8 mouse cellular contexts compared by ENCODE assay signal in genomic region chr16:23520235-23520871, GRCm38 (mm10). TPM values are rescaled to one million over a fixed set of nuclear protein-coding genes. Genes with fewer than 3 reads are reported as not detected.
DNase-seq lines count a peak whose midpoint lies in the region; ATAC-seq and TF ChIP-seq lines count a peak whose summit lies in the region.

Gene Rtp4, plus strand, starts transcription at chr16:23520291.
Gene Masp1, minus strand, starts transcription at chr16:23520815.

- H3K4me2 ChIP-seq in myocyte (ENCODE audit: low read depth): peak within 1 kb of the TSS; percentile 95

- H3K27me3 ChIP-seq in myocyte (ENCODE audit: control insufficient read depth, insufficient read depth, insufficient read length): no peaks in the 10 kb centered on the region

- H3ac ChIP-seq in myocyte (ENCODE audit: control insufficient read depth, insufficient read length): peak within 1 kb of the TSS; percentile 2

- no peak for TF ChIP-seq CTCF in left cerebral cortex, adult 2 months (IDR thresholded peaks at IDR 0.05)

- no peak for ATAC-seq in monocyte, adult 5-6 weeks (replicated peaks; ENCODE audit: insufficient number of reproducible peaks, low FRiP score, low TSS enrichment, poor library complexity, severe bottlenecking)
- no peak for ATAC-seq in inflammation-experienced regulatory T-cells, adult 6 months

- H3K79me2 ChIP-seq in myocyte (ENCODE audit: control insufficient read depth, insufficient read depth): no peaks in the 10 kb centered on the region

- DNase-seq in left cerebral cortex, adult 2 months (ENCODE audit: extremely low spot score in 1 of 2, low spot score in 2 of 2): peak in 1 of 2 experiments; percentile 59
- DNase-seq in left cerebral cortex, adult 11 months (ENCODE audit: low spot score): no peak
- peak; percentile 30 to 43 for DNase-seq in cerebellum, postnatal 14 days
- peak; percentile 39 to 45 for DNase-seq in gastrocnemius, postnatal 36 days
- peak; percentile 34 to 52 for DNase-seq in kidney, postnatal 4 days

- H3K4me3 ChIP-seq in left cerebral cortex, adult 2 months: peak within 1 kb of the TSS; percentile 39
- peak within 1 kb of the TSS; percentile 50 for H3K4me3 ChIP-seq in myocyte

- no peaks in the 10 kb centered on the region for H3K36me3 ChIP-seq in myocyte (ENCODE audit: control insufficient read depth, insufficient read depth)

- peak; percentile 59 for TF ChIP-seq POLR2A in myocyte (IDR thresholded peaks at IDR 0.05; ENCODE audit: insufficient read length, low read depth)

- intact Hi-C loops in left cerebral cortex, adult 2 months (cut with DNase I): no loop called here
- intact Hi-C loops in gastrocnemius, postnatal 36 days (cut with DNase I): loop anchor here (5.0 kb wide), 1 partner anchor 33 kb away; no protein-coding TSS in a partner anchor

- peak within 1 kb of the TSS; percentile 91 for H3K27ac ChIP-seq in left cerebral cortex, adult 2 months

TF ChIP-seq in myocyte, 11 proteins besides CTCF, POLR2A, EP300 and RAD21:
- TF ChIP-seq TCF12 (IDR thresholded peaks at IDR 0.05; ENCODE audit: insufficient read depth, poor library complexity, severe bottlenecking) (no peak), POLR2AphosphoS2 (IDR thresholded peaks at IDR 0.05; ENCODE audit: insufficient read length, low read depth) (peak; percentile 58), SRF (IDR thresholded peaks at IDR 0.05; ENCODE audit: control insufficient read depth, insufficient read length, low read depth) (no peak), CEBPB (IDR thresholded peaks at IDR 0.05; ENCODE audit: insufficient read depth, poor library complexity, severe bottlenecking) (no peak), MYOG (IDR thresholded peaks at IDR 0.05; ENCODE audit: control insufficient read depth in 1 of 3, insufficient read depth in 1 of 3, insufficient read length in 2 of 3, low read depth in 2 of 3) (peak in 1 of 3 experiments; percentile 31), E2F4 (IDR thresholded peaks at IDR 0.05; ENCODE audit: insufficient read depth) (no peak), USF1 (IDR thresholded peaks at IDR 0.05; ENCODE audit: low read depth) (no peak), MAX (IDR thresholded peaks at IDR 0.05; ENCODE audit: low read depth) (no peak), TCF3 (IDR thresholded peaks at IDR 0.05; ENCODE audit: insufficient read length, low read depth) (no peak)

RNA-seq across cellular contexts. Expression of gene Rtp4, which starts in this region (rescaled TPM):
- total RNA-seq in left cerebral cortex, adult 2 months (2021): 1 to 10 TPM; 1.7 to 2.4 TPM
- total RNA-seq in gastrocnemius, postnatal 36 days (2021): 1 to 10 TPM; 1.3 to 2.1 TPM
- 0.82 TPM for polyA plus RNA-seq in myocyte (2012; fragmentation: generic; extraction: Trizol)
- 19.7 to 28.3 TPM (median 22.5 TPM) in 3 replicates for total RNA-seq in monocyte, adult 5-6 weeks (2017)
- 100 to 1,000 TPM in 2 of 3 experiments, 10 to 100 TPM in 1; 92.6 to 125 (median 114) TPM for polyA plus RNA-seq in inflammation-experienced regulatory T-cells, adult 6 months (2017; shearing (Covaris generic))

RNA-seq across cellular contexts. Expression of gene Masp1, which starts in this region (rescaled TPM):
- total RNA-seq in left cerebral cortex, adult 2 months (2021): 10 to 100 TPM; 12.6 to 14.6 TPM
- 10 to 100 TPM; 15.4 to 15.8 TPM for total RNA-seq in gastrocnemius, postnatal 36 days (2021)
- polyA plus RNA-seq in myocyte (2012; fragmentation: generic; extraction: Trizol): 16.4 TPM
- total RNA-seq in monocyte, adult 5-6 weeks (2017): 0.29 TPM in 1 of 3 replicates, not detected in the others
- polyA plus RNA-seq in inflammation-experienced regulatory T-cells, adult 6 months (2017; shearing (Covaris generic)): not detected

Comparison
In these comparisons a context has a peak if more than half of its experiments do, and no peak if none do; other contexts are left out.
1. RNA of gene Masp1 (total RNA-seq): 15.4 to 15.8 TPM in gastrocnemius, postnatal 36 days and 12.6 to 14.6 TPM in left cerebral cortex, adult 2 months; 0.29 TPM in monocyte, adult 5-6 weeks; every median in the first group is over 10 times any median in the second.
2. RNA of gene Rtp4 (polyA plus RNA-seq): 92.6 to 125 TPM in inflammation-experienced regulatory T-cells, adult 6 months; 0.82 TPM in myocyte (single experiment); every median in the first group is over 10 times any median in the second.
3. RNA of gene Masp1 (polyA plus RNA-seq): 16.4 TPM in myocyte (single experiment); not detected in inflammation-experienced regulatory T-cells, adult 6 months; every median in the first group is over 10 times any median in the second.